Mouse (Mus musculus) Patski (cell line): Measurements from ENCODE around the gene Nhlrc3. TPM values are rescaled to one million over a fixed set of nuclear protein-coding genes. Genes with fewer than 3 reads are reported as not detected.

Source experiments
- ATAC-seq: fragments of 100-300 bp; one replicate; pipeline ENCODE4 v1.8.0; 2021
- CTCF ChIA-PET: fragments of 350-600 bp; sonication (Branson Sonifier 250); formaldehyde crosslinking; loops from one replicate; lab custom pipeline; 2022; ENCODE audit warnings: inconsistent platforms; lab: Charles Lee
- POLR2A ChIA-PET: fragments of 350-600 bp; sonication (Branson Sonifier 250); formaldehyde crosslinking; loops from one replicate; lab custom pipeline; 2022; ENCODE audit warnings: antibody characterized with exemption, inconsistent platforms; lab: Charles Lee
- DNase-seq: peaks from one replicate; pipeline ENCODE4 v3.0.0-alpha.2; 2011; ENCODE audit warnings: low read depth, low spot score
- H3K27me3 ChIP-seq: fragments of 371-371 bp; one replicate; pipeline ENCODE4 v1.5.1; 2021
- CTCF ChIP-seq: fragments of 100-300 bp; IDR thresholded peaks from one replicate; pipeline ENCODE4 v1.5.1; 2021
- in situ Hi-C: fragments of 300-500 bp; cut with MboI; formaldehyde crosslinking; loops from 3 replicates; pipeline ENCODE4 v1.11.1; 2018; ENCODE audit warnings: low pct_unique_long_range_greater_than_20kb, mixed read lengths
- polyA plus RNA-seq: library from polyadenylated mRNA; unstranded; gene quantifications from one replicate; pipeline ENCODE4 v1.2.3, GENCODE M21; 2021

The Nhlrc3 gene
- polyA plus RNA-seq = 21.0 TPM

DNA sequence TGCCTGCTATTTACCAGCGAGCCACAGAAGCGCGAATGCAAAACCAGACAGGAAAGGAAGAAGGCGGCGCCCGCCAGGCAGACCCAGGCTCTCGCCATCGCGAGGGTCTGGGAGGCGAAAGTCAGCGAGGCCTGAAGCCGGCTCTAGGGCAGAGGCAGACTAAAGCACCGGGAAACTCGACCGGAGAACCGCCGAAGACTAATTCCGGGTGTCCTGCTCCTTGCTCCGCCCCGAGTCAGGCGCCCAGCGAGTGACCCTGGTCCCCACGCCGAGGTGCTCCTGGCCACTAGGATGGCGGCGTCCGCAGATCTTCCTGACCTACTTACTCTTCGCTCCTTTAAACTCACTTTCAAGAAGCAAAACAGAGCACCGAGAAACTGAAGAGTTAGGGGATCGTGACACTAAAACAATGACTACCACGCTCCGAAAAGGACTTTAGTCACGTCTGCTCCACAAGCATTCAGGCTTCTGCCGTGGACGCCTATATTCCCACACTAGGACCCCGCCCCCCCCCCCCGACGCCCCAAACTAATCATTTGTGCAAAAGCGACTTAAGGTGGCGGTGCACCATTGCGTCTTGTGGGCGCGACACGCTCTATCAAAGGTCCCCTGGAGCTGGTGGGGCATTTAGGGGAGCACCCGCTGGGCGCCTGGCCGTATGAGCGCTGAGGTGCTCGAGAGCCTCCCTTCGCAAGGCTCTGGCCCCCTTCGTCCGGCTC is at the start of gene Nhlrc3, which contains the start of gene Proser1:
Gene Nhlrc3, minus strand, starts transcription at position 287 of the 719 bp plus-strand sequence.
Gene Proser1, plus strand, starts transcription at position 621 of the 719 bp plus-strand sequence.
- no peaks in the 10 kb centered on the region for H3K27me3 ChIP-seq
- CTCF ChIA-PET = interaction anchor here (0.6 to 2.3 kb wide), 5 partner anchors 9 to 1467 kb away, joined by 3 to 10 read pairs (median 4); no protein-coding TSS in a partner anchor
- POLR2A ChIA-PET = interaction anchor here (0.7 to 1.3 kb wide), 2 partner anchors 10 to 42 kb away, joined by 3 to 4 read pairs; no protein-coding TSS in a partner anchor
- no peak for TF ChIP-seq CTCF
- DNase-seq (peak; percentile 97), ATAC-seq (peak; percentile 93)
- in situ Hi-C loops = no loop called here

DNA sequence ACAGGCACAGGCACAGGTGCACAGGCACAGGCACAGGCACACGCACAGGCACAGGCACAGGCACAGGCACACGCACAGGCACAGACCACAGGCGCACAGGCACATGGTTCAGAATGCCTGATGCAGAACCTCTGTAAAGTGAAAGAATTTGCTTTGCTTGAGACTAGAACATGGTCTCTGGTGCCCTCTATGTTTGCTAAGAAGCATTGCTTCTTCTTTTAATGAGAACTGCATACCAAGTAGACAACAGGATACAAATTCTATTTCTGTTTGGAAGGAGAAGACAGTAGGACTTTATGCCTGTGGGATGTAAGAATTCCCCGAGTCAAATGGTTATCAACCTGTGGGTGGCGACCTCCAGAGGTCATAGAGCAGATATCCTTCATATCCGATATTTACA is 39.3 kb upstream of the Nhlrc3 start:
- peak; percentile 65 for TF ChIP-seq CTCF
- ChIA-PET CTCF (no interaction called here), POLR2A (no interaction called here)
- in situ Hi-C loops = no loop called here
- DNase-seq (no peak), ATAC-seq (peak; percentile 64)
- peaks cover 24% of the 10 kb centered on the region for H3K27me3 ChIP-seq

DNA sequence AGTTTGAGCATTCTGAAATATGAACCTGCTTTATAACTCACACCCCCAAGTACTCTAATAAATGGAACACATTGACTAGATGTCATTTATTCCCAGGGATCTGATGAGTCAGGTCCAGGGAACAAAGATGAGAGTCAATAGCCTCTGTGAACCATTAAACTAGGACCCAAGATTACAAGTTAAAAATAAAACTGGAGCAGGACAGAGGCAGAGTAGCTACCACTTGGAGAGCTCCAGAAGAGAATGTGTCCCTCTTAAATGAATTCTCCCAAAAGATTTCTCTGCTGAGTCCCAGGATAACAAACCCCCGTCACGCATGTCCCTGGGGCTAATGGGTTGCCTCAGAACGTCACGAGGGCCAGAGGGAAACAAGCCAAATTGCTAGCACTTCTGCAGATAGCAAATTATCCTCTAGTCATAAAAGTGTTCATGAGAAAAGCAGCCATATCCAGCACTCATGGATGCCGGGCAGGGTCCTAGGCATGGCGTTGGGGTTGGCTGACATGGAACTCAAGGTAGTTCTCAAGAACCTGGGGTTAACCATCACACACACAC is 35.3 kb upstream of the Nhlrc3 start:
- in situ Hi-C loops = no loop called here
- ChIA-PET POLR2A (no interaction called here), CTCF (no interaction called here)
- DNase-seq (peak; percentile 49), ATAC-seq (peak; percentile 48)
- no peak for TF ChIP-seq CTCF
- peaks cover 29% of the 10 kb centered on the region for H3K27me3 ChIP-seq

DNA sequence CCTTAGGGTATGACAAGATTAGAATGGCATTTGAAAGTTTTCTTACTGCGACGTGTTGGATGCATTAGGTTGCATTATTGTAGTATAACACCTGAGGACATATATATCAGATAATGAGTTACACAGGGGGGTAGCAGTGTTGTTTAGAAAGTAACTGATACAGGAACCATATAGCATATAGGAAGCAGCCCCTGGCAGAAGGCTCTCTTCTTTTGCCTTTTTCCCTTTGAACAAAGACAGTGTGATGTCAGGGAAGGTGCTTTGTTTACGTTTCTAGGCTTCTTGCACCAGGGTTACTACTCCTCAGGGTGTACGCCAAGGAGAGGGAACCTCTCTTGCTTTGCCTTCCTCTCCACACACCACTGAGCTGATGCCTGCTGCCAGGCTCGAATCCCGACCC is 25.2 kb upstream of the Nhlrc3 start, which contains the start of gene Stoml3:
Gene Stoml3, plus strand, starts transcription at position 301 of the 400 bp plus-strand sequence.
- no peak for ATAC-seq
- POLR2A ChIA-PET = no interaction called here
- TF ChIP-seq CTCF = no peak
- peaks cover 19% of the 10 kb centered on the region for H3K27me3 ChIP-seq
- in situ Hi-C loops = no loop called here
- DNase-seq = no peak
- CTCF ChIA-PET = no interaction called here

DNA sequence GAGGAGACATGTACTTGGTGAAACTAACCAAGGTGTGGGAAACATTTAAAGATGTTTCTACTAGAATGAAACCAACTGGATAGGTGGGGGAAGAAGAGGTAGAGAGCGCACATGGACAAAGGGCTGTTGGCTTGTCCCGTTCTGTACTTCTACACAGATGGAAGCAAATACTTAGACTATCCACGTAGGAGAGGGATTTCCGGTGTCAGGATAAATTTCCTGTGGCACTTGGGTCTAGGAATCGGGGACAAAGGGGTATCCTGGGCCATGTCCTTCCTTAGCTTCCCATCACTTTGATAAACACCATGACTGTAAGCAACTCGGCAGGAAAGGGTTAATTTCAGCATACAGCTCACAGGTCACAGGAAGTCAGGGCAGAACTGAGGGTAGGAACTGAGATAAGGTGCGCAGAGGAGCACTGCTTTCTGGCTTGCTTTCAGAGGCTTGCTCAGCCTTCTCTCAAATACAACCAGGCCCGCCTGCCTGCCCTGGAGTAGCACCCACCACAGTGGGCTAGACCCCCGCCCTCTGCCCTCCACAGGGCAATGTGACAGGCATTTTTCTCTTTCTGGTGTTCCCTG is 24.0 kb upstream of the Nhlrc3 start:
- ChIA-PET POLR2A (no interaction called here), CTCF (interaction anchor here (0.7 to 1.6 kb wide), 2 partner anchors 11 to 21 kb away, joined by 3 to 4 read pairs; no protein-coding TSS in a partner anchor)
- in situ Hi-C loops = no loop called here
- DNase-seq = no peak
- no peak for TF ChIP-seq CTCF
- H3K27me3 ChIP-seq = peaks cover 11% of the 10 kb centered on the region
- ATAC-seq = no peak

- DNase-seq (no peak), ATAC-seq (no peak)
- ChIA-PET CTCF (interaction anchor here (0.7 to 1.6 kb wide), 2 partner anchors 10 to 20 kb away, joined by 3 to 4 read pairs; no protein-coding TSS in a partner anchor), POLR2A (no interaction called here)
- in situ Hi-C loops = no loop called here
- peaks cover 8% of the 10 kb centered on the region for H3K27me3 ChIP-seq
- TF ChIP-seq CTCF = no peak
Observed at GRCm38 (mm10) chr3:53486561-53486960, 23.4 kb upstream of the Nhlrc3 start.

- in situ Hi-C loops = no loop called here
- POLR2A ChIA-PET = no interaction called here
- CTCF ChIA-PET = interaction anchor here (1.3 to 4.1 kb wide), 3 partner anchors 10 to 20 kb away, joined by 4 to 15 read pairs (median 4); partner anchors contain the start of gene Proser1
- TF ChIP-seq CTCF = no peak
- ATAC-seq = no peak
- no peak for DNase-seq
- H3K27me3 ChIP-seq = no peaks in the 10 kb centered on the region
Observed at GRCm38 (mm10) chr3:53483414-53484059, 20.4 kb upstream of the Nhlrc3 start.

GRCm38 (mm10) chr3:53478419-53479046 is 15.4 kb upstream of the Nhlrc3 start:
- no peak for ATAC-seq
- H3K27me3 ChIP-seq = no peaks in the 10 kb centered on the region
- no peak for DNase-seq
- no peak for TF ChIP-seq CTCF
- in situ Hi-C loops = no loop called here
- ChIA-PET CTCF (interaction anchor here (1.3 kb wide), 1 partner anchor 11 kb away, joined by 5 read pairs; no protein-coding TSS in a partner anchor), POLR2A (no interaction called here)

- ATAC-seq = no peak
- H3K27me3 ChIP-seq = no peaks in the 10 kb centered on the region
- ChIA-PET CTCF (interaction anchor here (1.4 kb wide), 1 partner anchor 122 kb away, joined by 3 read pairs; no protein-coding TSS in a partner anchor), POLR2A (interaction anchor here (0.7 kb wide), 1 partner anchor 12 kb away, joined by 3 read pairs; no protein-coding TSS in a partner anchor)
- TF ChIP-seq CTCF = no peak
- in situ Hi-C loops = no loop called here
- DNase-seq = peak; percentile 22
Observed at GRCm38 (mm10) chr3:53477468-53477867, 14.3 kb upstream of the Nhlrc3 start.
